Mouse (Mus musculus) skeletal muscle tissue, adult 2 months (tissue): ENCODE results near the gene Ccm2.

Experiments
- DNase-seq: peaks from one replicate; pipeline ENCODE4 v3.0.0-alpha.2; 2012; ENCODE audit warnings: low read depth, low spot score

Gene Ccm2

DNA sequence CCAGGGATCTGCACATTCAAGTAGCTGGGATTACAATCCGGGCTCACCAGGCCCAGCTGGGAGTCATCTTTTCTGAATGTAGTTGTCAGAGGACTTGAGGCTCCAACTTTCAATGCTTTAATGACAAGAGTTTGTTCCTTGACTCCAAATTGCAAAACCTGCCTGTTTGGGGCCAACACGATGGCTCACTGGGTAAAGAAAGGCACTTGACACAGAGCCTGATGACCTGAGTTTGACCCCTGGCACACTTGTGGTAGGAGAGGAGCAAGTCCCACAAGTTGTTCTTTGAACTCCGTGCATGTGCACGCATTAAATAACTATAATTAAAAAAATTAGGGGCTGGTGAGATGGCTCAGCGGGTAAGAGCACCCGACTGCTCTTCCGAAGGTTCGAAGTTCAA is 16.7 kb upstream of the Ccm2 start:
- DNase-seq: no peak

DNA sequence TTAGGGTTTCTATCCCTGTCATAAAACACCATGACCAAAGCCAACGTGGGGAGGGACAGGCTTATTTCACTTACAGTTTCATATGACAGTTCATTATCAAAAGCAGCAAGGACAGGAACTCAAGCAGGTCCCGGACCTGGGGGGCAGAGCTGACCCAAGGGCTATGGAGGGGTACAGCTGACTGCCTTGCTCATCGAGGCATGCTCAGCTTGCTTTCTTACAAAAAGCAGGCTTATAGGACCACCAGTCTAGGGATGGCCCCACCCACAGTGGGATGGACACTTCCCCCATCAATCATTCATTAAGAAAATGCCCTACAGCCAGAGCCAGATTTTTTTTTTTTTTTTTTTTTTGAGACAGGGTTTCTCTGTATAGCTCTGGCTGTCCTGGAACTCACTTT is 15.9 kb upstream of the Ccm2 start:
- no peak for DNase-seq

DNA sequence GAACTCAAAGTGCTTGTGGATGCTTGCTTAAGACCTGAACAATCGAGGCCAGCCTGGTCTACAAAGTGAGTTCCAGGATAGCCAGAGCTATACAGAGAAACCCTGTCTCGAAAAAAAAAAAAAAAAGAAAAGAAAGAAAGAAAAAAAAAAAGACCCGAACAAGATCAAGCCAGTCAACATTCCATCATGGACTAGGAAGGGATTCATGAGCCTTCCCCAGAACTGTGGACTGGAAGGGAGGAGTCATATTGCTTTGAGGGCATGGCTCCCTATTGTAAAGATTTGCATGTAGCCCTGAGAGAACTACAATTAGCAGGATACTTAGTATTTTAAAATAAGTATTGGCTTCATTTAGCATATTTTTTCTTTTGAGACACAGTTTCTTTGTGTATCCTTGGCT is 2.0 kb upstream of the Ccm2 start:
- no peak for DNase-seq

DNA sequence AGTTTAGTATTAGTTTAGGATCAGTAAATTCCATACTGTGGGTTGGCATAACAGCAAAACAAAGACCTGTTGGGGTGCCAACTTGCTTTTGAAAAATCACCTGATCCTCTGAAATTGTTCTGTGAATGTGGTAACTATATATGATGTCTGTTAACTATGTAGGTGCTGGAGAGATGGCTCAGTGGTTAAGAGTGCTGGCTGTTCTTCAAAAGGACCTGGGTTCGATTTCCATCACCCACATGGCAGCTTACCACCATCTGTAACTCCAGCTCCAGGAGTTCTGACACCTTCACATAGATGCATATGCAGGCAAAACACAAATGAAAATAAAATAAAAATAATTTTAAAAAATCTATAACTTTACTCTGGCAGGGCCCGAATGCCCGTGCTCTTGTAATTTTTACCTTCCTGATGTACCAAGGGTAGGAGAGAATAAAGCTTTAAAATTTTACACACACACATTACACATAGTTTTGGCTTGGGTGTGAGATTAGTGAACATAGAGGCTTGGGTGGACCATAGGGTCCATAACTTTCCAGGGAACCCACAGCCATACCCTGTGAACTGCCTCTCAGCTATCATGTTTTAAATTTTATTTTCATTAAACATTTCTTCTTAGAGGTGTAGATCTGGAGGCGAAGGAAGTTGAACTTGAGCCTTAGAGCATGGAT is 1.4 kb upstream of the Ccm2 start:
- no peak for DNase-seq

DNA sequence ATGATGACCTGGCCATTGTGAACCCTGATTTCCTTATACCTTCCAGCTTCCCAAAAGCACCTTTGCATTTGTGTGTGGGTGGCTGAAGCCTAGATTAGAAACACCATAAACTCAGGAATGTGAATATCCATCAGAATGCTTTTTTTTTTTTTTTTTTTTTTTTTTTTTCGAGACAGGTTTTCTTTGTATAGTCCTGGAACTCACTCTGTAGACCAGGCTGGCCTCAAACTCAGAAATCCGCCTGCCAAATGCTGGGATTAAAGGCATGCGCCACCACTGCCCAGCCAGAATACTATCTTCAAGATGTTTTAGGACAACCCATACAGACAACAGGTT is 862 bp upstream of the Ccm2 start:
- no peak for DNase-seq

DNA sequence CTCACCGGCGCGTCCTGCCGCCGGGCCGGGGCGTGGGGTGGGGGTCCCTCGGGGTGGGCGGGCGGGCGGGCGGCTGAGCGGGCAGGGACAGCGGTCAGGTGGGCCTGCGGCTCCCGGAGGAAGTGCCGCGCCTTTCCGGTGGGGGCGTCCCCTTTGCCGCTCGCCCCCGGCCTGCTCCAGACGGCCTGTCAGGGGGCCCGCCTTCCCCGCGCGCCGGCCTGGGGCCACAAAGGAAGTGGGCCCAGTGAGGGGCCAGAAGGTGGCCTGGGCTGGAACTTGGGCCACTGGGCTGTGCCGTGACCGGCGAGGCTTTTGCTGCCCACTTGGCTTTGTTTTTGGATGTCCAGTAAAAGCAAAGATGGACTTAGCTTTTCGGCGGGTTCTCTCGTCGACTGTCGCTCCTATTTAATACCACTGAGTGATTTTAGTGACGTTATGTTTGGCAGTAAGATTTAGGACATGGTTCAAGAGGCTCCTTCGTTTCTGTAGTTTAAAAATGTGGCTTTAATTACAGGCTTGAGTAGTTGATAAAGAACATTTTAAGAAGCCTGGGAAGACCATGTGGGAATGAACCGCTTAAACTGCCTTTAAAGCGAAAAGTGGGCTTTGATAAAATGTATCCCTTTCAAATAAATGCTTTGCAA is 472 bp downstream of the Ccm2 start:
- peak; percentile 38 for DNase-seq

DNA sequence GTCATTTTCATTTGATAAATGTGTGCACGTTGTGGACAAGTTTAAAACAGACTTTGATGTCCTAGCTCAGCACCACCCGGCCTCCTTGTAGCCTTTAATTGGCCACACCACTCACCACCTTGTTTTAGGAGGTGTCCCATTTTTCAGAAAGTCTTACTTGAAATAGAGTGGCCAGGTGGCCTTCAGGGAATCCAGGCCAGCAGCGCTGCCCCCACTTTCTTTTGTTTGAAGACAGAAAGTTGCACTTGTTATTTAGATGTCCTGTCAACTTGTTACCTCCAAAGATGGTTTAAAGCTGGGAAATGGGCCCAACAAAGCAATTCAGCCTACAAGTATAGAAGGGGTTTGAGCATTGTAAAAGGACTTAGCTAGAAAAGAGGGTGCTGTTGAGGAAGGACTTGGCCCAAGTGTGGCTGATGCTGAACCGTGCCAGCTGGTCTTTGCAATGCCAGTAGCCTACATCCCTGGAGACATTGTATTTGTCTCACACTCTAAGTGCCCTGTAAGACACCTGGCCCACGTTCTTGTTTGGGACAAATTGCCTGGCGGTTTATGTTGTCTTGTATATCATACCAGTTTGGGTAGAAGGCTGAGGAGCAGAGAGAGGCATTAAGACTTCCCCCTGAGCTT is 1.1 kb downstream of the Ccm2 start:
- no peak for DNase-seq

DNA sequence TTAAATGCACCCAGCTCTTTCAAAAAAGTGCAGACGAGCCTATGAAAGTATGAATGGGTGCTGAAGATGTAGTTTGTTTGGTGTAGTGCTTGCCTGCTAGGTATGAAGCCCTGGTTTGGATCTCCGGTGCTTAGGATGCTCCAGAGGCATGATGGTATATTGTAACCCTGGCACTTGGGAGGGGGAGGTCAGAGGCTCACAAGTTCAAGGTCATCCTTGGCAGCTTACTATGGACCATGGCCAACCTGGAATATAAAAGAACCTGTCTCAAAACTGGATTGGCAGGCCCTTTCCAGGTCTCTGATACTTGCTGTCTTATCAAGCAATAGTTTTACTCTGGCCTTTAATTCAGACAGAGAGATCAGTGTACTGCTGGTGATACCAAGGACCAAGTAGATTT is 3.1 kb downstream of the Ccm2 start:
- DNase-seq: no peak

DNA sequence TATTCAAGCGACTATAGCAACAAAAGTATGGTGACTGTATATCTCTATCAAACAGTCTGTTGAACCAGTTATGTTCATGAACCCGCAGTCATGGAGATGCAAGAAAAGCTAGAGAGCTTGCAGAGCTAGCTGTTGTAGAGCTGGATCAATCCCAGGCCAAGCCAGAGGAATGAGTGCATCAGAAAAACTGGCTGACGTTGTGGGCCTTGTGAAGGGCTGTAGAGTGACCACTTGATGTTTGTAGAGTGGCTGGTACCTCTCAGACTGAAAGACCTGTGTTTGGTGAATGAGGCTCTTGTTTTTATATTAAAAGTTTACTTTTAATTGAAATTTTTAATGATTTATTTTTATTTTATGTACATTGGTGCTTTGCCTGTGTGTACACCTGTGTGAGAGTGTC is 3.5 kb downstream of the Ccm2 start:
- no peak for DNase-seq

DNA sequence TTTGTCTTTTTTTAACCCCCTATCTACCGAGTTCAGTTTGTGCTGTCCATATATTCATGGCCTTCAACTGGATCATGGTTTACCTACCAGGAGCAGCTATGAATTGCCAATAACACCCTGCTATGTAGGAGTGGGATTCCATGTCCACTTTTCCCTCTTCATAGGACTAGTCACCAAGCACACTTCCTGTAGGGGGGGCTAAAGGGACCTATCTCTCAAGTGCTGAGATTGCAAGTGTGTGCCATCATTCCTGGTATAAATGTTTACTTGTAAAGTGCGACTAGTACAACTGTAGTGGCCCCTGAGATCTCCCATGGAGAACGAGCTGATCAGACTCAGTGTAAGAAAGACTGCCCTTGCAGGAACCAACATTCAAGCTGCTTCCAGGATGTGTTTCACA is 11.5 kb downstream of the Ccm2 start:
- no peak for DNase-seq

DNA sequence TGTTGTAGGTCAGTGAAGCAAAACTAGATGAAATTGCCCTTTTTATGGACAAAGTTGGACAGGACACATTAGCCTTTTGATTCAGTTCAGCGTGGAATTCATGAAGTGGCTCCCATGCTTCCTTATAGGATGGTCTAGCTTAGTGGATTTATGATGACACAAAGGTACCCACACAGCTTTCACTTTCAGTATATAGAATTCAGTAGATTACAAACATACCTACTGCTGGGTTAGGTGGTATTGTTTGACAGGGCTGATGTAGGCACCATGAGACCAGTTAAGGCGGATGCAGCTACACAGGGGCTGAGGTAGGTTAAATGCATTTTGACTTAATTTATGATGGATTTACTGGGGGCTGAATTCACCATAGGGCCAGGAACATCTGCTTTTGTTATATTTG is 13.3 kb downstream of the Ccm2 start:
- no peak for DNase-seq

DNA sequence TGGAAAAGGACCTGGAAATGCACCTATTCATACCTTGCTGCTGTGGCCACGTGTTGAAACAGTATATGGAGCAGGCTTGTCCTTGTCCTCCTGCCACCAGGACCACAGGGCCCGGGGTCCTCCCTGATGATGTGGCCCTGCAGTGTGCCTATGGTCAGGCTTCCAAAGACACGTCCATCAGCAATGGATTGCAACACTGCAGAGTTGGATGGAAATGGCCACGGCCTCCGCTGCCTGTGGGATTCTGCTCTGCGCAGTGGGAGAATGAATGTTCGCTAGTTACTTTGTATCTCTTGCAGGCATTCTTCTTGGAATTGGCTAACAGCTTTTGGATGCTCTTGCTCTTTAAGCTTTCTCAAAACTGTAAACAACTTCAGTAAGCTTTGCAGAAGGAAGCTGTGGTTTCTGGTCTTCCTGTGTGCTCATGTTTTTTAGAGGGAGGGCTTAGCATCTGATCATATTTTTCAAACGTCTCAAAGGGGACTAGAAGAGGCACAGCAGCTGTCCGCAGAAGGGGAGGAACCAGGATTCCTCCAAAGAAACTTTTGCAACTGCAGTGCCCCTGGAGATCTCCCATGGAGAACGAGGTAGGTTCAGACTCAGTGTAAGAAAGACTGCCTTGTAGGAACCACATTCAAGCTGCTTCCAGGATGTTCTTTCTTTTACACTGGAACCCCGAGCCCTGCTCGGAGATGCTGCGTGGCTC is 14.1 kb downstream of the Ccm2 start:
- DNase-seq: peak; percentile 55

DNA sequence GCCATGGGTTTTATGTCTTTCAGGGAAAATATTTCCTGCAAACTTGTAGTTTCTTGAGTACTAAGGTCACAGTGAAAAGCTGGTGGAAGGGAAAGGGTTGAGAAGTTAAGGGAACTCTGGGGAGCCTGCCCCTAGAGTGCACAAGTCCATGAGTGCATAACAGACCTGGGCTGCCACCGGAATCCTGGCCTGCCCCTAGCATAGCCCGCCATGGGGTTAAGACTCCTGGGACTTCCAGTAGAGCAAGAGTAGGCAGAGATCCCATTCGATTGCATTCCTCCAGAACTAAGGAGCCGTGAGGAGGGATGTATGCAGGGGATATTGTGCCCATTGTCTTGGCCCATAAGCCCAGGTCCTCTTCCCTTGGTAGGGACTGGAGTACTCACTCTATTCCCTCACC is 14.8 kb downstream of the Ccm2 start:
- no peak for DNase-seq

DNA sequence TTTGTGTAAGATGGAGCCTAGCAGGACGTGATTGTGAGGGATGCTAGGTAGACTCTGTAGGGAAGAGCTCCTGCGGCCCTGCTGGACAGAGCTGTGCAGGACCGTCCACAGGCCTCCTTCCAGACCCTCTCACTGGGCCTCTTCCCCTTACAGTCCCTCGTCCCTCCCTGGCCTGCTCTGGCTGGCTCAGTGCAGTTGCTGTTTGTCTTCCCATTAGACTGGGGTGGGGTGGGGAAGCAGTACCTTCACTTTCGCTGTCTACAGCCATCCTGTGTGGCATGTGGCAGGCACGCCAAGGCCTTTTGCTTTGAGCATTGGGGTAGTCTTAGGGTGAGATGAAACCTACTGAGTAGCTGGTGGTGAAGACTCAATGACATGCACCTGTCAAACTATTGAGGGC is 15.7 kb downstream of the Ccm2 start:
- no peak for DNase-seq

DNA sequence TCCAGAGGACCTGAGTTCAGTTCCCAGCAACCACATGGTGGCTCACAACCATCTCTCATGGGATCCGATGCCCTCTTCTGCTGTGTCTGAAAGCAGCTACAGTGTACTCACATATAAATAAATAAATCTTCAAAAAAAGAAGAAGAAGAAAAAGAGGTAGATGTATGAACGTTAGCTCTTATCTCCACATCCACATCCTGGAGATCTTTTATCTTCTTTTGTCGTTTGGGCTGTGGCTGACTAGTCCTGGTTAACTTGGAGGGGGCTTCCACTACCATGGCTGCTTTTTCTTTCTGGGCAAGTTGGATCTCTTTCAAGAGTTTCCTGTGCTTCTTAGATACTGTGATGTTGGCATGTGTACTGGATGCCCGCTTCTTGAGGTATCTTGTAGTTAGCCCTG is 16.5 kb downstream of the Ccm2 start:
- DNase-seq: no peak

DNA sequence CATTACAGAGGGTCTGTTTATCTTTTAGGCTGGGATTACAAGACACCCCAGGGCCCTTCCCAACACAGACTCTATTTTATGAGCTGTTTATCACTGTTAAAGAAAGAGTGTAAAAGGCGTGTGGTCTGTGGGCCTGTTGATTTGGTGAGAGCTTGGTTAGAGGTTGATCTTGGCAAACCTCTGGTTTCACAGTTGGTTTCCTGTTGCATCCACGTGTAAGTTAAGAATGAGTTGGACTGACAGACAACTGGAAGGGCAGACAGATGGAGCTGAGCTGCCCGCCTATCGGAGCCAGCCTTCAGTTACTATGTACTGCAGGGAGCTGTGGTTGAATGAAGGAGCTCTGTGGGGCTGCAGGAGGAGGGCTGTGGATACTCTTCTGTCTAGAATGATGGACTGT is 19.8 kb downstream of the Ccm2 start:
- no peak for DNase-seq

DNA sequence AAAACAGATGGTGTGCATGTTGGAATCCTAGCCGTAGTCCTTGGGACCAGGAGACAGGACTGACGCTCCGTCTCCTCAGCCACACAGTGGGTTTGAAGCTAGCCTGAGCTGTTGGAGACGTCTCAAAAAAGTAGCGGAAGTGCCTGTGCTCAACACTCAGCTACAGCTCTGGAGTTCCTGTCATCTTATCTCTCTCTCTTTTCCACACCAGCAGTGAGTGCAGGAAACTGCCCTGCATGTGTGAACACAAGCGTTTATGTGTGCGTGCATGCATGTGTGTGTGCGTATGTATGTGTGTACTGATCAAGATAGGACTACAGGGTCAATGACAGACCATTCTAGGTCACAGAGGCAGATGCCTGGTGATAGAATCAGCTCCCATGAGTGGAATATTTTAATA is 21.3 kb downstream of the Ccm2 start:
- DNase-seq: no peak

DNA sequence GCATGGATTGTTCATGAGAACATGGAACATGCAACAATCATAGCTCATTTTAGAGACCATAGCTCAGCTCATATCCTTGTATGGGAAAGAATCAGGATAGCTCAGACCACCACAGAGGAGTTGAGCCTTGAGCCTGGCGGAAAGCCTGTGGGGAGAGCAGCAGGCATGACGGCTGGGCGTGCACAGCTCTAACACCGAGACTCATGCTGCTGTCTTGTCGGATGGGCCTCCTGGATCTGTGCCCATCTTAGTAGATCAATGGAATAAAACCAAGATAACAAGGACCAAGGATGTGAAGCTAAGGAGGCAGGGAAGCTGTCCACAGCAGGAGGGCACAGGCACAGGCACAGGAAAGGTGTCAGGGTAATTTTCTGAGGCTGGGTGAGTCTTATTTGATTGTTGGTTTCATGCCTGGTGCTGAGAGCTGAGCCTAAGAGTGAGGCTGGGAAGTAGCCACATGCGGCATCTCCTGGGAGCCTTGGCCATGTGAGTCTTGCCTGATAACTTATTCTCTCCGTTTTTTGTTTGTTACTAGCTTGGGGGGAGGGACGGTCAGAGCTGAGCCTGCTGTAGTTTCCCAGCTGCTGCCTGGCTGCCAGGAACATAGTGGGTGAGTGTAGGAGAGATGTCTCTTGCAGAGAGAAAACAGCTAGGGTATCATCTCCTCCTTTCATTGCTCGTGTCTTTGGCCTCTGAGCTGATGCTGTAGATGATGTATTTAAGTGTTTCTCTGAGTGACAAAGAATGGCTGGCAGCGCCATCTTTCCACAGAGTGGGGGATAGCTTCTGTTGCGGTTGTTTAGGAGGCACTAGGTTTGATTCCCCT is 22.1 kb downstream of the Ccm2 start:
- no peak for DNase-seq

DNA sequence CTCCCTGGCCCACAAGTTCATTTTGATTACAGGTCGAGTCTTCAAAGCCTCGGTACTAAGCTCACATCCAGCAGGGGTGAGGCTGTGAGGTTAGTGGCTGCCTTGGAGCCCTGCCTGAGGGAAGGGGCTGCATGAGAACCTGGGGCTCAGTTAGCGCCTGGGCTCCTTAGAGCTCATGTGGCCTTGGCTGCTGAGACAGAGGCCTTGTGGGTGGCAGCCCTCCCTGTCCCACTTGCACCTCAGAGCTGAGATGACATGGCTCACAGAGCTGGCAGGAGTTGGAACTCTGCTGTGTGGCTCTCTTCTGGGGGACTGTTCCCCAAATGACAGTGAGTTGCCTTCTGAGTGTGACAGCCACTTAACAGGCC is 22.7 kb downstream of the Ccm2 start:
- DNase-seq: no peak

DNA sequence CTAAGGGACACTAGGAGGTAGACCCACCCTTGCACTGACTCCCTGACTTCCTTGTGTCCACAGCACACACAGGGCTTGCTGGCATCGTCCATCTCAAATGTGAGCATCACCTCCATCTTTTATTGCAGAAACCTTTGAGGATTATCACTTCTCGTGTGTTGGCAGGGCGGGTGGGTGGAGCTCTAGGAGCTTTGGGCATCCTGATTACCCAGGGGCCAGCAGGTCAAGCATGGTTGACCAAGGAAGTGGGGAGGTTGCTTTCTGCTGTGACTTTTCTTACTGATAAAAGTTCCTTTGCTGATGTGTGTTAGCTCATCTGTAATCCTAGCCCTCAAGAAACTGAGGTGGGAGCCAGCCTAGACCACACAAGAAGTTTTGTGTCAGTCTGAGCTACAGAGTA is 29.5 kb downstream of the Ccm2 start:
- no peak for DNase-seq

DNA sequence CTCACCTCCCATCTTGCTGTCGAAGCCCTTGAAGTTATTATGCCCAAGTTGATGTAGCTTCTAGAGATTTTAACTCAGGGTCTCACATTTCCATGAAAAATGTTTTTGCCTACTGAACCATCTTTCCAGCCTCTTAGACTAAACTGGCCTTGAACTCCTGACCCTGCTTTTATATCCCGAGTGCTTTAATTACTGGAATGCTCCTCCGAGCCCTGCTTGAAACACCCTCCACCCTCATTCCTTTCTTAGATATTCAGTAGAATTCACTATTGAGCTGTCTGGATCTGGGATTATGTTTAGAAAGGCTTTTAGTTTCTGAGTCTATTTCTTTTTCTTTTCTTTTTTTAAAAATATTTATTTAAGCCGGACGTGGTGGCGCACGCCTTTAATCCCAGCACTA is 32.7 kb downstream of the Ccm2 start:
- no peak for DNase-seq

DNA sequence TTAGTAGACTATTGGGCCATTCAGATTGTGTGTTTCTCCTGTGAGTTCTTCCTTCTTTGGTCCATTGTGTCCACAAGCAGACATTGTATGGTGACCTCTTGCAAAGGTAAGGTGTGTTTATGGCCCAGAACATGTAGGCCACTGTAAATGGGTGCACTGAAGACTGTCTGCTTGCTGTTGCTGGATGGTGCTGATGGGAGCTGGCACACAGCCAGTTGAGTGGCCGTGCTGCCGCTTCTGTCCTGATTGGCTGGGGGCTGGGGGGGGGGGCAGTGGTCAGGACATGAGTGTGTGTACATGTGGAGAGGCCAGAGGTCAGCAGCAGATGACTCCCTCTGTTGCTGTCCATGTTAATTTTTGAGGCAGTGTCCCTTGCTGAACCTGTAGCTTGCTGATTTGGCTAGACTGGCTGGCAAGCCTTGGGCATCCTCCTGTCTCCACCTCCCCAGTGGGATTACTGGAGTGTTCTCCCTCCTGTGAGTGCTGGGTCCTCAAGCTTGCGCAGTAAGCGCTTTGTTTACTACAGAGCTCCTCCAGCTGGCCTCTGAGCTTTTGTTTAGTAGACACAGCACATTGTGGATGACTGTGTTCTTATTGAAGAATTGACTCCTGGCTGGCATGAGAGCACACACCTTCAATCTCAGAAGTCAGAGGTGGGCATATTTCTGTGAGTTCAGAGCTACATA is 33.5 kb downstream of the Ccm2 start:
- no peak for DNase-seq
